Mouse (Mus musculus): ENCODE results near the gene Rbm8a2. TPM values are rescaled to one million over a fixed set of nuclear protein-coding genes. Genes with fewer than 3 reads are reported as not detected.

Rbm8a2 gene
- polyA plus RNA-seq, 1 experiment from 2014 or later = 0.47 TPM

DNA sequence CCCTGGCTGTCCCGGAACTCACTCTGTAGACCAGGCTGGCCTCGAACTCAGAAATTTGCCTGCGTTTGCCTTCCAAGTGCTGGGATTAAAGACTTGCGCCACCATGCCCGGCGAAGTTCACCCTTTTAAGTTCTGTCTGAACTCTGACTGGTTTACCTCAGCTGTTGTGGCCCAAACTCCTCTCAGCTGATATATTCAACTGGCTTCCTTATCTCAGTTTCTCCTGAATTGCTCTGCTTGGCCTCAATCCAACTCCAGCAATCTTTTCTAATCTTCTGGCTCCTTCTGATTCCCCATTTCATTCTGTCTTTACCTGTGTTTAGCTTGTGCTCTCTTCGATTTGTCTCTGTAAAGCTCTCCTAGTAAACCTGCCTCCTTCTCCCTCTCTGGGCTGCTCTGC lies 35.7 kb downstream of the Rbm8a2 start:
- H3K4me3 ChIP-seq (replicated peaks; ENCODE audit: low read length) = no peak overlapping the region
- H3K4me1 ChIP-seq (replicated peaks; ENCODE audit: control insufficient read depth, insufficient read depth, low read length) = no peaks in the 10 kb centered on the region
- no peaks in the 10 kb centered on the region for H3K27me3 ChIP-seq (replicated peaks; ENCODE audit: control insufficient read depth, insufficient read depth, low read length)
- H3K9ac ChIP-seq (replicated peaks; ENCODE audit: low read depth, low read length) = no peak overlapping the region
- no peaks in the 10 kb centered on the region for H3K36me3 ChIP-seq (ENCODE audit: control insufficient read depth, insufficient read depth)
- ATAC-seq = no peak
- WGBS = 89% methylated on average over 7 of the region's 7 CpGs
- no peak overlapping the region for H3K27ac ChIP-seq (ENCODE audit: low read length)
- H3K9me3 ChIP-seq (ENCODE audit: control insufficient read depth, low read length) = no peaks in the 10 kb centered on the region
- H3K4me2 ChIP-seq (ENCODE audit: low read length) = no peak overlapping the region

DNA sequence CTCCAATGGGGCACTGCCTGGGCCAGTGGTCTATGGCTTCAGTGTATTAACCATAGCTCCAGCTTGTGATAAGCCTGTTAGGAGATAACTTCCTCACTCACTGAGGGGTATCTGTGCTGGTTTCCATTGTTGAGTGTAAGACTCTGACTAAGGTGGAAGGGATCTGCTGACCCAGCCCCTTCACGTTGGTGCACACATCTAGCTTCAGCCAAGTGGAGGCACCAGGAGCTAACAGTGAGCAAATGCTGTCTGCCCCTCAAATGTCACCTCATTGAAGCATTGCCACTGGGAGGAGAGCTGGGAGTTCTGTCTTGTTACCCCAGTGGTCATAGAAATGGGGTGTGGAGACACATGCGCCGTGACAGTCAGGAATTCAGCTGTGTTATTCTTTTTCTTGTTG lies 40.2 kb downstream of the Rbm8a2 start:
- WGBS = 80% methylated on average over 3 of the region's 3 CpGs
- H3K9ac ChIP-seq (replicated peaks; ENCODE audit: low read depth, low read length) = no peak overlapping the region
- no peak overlapping the region for H3K4me2 ChIP-seq (ENCODE audit: low read length)
- ATAC-seq = no peak
- H3K4me3 ChIP-seq (replicated peaks; ENCODE audit: low read length) = no peak overlapping the region
- H3K9me3 ChIP-seq (ENCODE audit: control insufficient read depth, low read length) = no peaks in the 10 kb centered on the region
- H3K27me3 ChIP-seq (replicated peaks; ENCODE audit: control insufficient read depth, insufficient read depth, low read length) = no peaks in the 10 kb centered on the region
- no peaks in the 10 kb centered on the region for H3K36me3 ChIP-seq (ENCODE audit: control insufficient read depth, insufficient read depth)
- 0 out of 2 replicates have a peak, but pooled peaks cover 2% of the 10 kb centered on the region for H3K4me1 ChIP-seq (replicated peaks; ENCODE audit: control insufficient read depth, insufficient read depth, low read length)
- no peak overlapping the region for H3K27ac ChIP-seq (ENCODE audit: low read length)

DNA sequence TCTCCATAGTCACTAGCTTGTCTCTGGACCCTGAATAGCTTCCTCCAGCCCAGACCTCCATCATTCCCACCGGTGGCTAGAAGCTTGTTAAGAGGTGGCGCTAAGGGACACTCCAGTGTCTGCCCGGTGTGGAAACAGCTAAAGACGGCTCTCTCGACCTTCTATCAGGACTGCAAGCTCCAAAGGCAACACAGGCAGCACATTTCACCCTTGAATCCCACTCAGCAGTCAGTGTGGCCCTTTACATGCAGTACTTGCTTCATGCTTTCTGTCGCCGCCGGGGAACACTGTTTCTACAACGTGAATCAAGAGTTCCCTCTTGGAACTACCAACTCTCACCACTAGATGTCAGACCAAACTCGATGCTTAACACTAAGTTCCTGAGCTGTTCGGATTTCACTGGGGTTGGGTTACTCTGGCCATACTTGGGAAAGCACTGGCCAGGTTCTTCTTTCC lies 42.6 kb downstream of the Rbm8a2 start:
- Histone ChIP-seq H3K4me1 (replicated peaks; ENCODE audit: control insufficient read depth, insufficient read depth, low read length) (0 out of 2 replicates have a peak, but pooled peaks cover 2% of the 10 kb centered on the region), H3K4me3 (replicated peaks; ENCODE audit: low read length) (no peak overlapping the region), H3K36me3 (ENCODE audit: control insufficient read depth, insufficient read depth) (no peaks in the 10 kb centered on the region), H3K9ac (replicated peaks; ENCODE audit: low read depth, low read length) (peak overlapping the region; percentile 14; the same call in 1 of the 2 replicates), H3K27ac (ENCODE audit: low read length) (no peak overlapping the region), H3K27me3 (replicated peaks; ENCODE audit: control insufficient read depth, insufficient read depth, low read length) (no peaks in the 10 kb centered on the region), H3K4me2 (ENCODE audit: low read length) (peak overlapping the region; percentile 27; the same call in 1 of the 2 replicates), H3K9me3 (ENCODE audit: control insufficient read depth, low read length) (no peaks in the 10 kb centered on the region)
- ATAC-seq = peak; percentile 84
- 12% methylated on average over 11 of the region's 11 CpGs for WGBS

DNA sequence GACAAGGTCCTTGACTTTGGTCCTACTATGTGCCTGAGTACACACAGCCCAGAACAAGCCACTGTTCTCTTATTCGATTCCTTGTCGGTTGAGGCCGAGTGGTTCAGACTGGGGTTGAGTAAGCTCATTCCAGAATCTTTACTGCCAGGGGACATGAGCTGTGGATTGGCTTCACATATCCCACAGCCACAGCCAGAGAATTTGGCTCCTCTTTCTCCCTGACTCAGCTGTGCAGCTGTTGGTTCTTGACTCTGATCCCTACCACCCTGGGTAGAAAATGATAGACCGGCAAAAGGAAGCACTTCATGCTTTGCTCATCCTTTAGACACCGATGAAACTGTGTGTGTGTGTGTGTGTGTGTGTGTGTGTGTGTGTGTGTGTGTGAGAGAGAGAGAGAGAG lies 47.5 kb downstream of the Rbm8a2 start:
- Histone ChIP-seq H3K9me3 (ENCODE audit: control insufficient read depth, low read length) (no peaks in the 10 kb centered on the region), H3K4me2 (ENCODE audit: low read length) (no peak overlapping the region), H3K27ac (ENCODE audit: low read length) (no peak overlapping the region), H3K36me3 (ENCODE audit: control insufficient read depth, insufficient read depth) (no peaks in the 10 kb centered on the region), H3K4me1 (replicated peaks; ENCODE audit: control insufficient read depth, insufficient read depth, low read length) (0 out of 2 replicates have a peak, but pooled peaks cover 2% of the 10 kb centered on the region), H3K9ac (replicated peaks; ENCODE audit: low read depth, low read length) (no peak overlapping the region), H3K4me3 (replicated peaks; ENCODE audit: low read length) (no peak overlapping the region), H3K27me3 (replicated peaks; ENCODE audit: control insufficient read depth, insufficient read depth, low read length) (no peaks in the 10 kb centered on the region)
- no peak for ATAC-seq
- 94% methylated on average over 5 of the region's 5 CpGs for WGBS

Other genes with a start within 250 kb of the Rbm8a2 start
- 20.4 and 28.5 TPM in 2 replicates for gene Exo1, start 98.5 kb downstream of the Rbm8a2 start, polyA plus RNA-seq (2015; fragmentation: Nextera tagmentation; extraction: Ambion mirVana)
- 0.27 TPM in 1 of 2 replicates, not detected in the other for gene Gm38100, start 58.8 kb downstream of the Rbm8a2 start, polyA plus RNA-seq (2015; fragmentation: Nextera tagmentation; extraction: Ambion mirVana)

Measured in forebrain, embryonic 16.5 days (tissue).